Mouse (Mus musculus): ENCODE measurements around the gene Gm10428. TPM values are rescaled to one million over a fixed set of nuclear protein-coding genes. Genes with fewer than 3 reads are reported as not detected.
"Not testable (repeated sequence)": the region's sequence is repeated elsewhere in the genome, so short reads cannot be mapped to it uniquely, and the experiment has no call there.

Gene Gm10428
- total and polyA plus RNA-seq, 2 experiments from 2014 or later: 0.83 TPM; not detected in 1

DNA sequence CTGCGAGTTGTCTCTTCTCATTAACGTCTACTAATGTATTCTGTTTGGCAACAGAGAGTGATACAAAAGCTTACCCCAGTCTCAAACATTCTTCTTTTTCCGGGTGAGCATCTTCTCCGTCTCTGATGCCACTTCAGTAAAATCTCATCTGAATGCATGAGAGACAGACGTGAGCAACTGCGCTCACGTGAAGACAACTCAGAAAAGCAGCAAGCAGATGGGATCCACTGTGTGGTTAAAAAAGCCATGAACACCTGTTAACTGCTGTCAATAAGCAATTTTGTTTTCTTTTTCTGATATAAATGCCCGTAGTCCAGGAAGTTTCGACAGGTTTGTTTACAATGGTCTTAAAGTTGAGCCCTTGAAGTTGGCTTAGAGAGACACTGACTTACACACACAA, 5.7 kb upstream of the Gm10428 start:
- 73% methylated on average over 9 of the region's 9 CpGs for WGBS

GRCm38 (mm10) chr11:62748062-62748461, 4.8 kb upstream of the Gm10428 start:
- Histone ChIP-seq H3K9me3 (ENCODE audit: low read length) (no peaks in the 10 kb centered on the region), H3K27ac (ENCODE audit: low read depth, low read length) (no peak overlapping the region), H3K4me3 (ENCODE audit: low read depth, low read length) (no peak overlapping the region), H3K4me2 (ENCODE audit: low read depth, low read length, poor library complexity, severe bottlenecking) (no peak overlapping the region), H3K36me3 (ENCODE audit: insufficient read depth, low read length) (no peaks in the 10 kb centered on the region), H3K4me1 (ENCODE audit: insufficient read depth, low read length) (no peaks in the 10 kb centered on the region), H3K9ac (replicated peaks; ENCODE audit: low read length, poor library complexity, severe bottlenecking) (no peak overlapping the region), H3K27me3 (ENCODE audit: insufficient read depth, low read length) (no peaks in the 10 kb centered on the region)
- TF ChIP-seq CTCF (IDR thresholded peaks at IDR 0.05): no peak
- ATAC-seq (ENCODE audit: low FRiP score) (no peak), DNase-seq (ENCODE audit: low spot score) (no peak)
- 69% methylated on average over 4 of the region's 4 CpGs for WGBS

More for the DNA sequence above, 5.7 kb upstream of the Gm10428 start:
- DNase-seq (ENCODE audit: low spot score) (no peak), ATAC-seq (ENCODE audit: low FRiP score) (no peak)
- Histone ChIP-seq H3K36me3 (ENCODE audit: insufficient read depth, low read length) (no peaks in the 10 kb centered on the region), H3K4me3 (ENCODE audit: low read depth, low read length) (no peak overlapping the region), H3K4me1 (ENCODE audit: insufficient read depth, low read length) (no peaks in the 10 kb centered on the region), H3K27me3 (ENCODE audit: insufficient read depth, low read length) (no peaks in the 10 kb centered on the region), H3K9me3 (ENCODE audit: low read length) (no peaks in the 10 kb centered on the region), H3K9ac (replicated peaks; ENCODE audit: low read length, poor library complexity, severe bottlenecking) (no peak overlapping the region), H3K4me2 (ENCODE audit: low read depth, low read length, poor library complexity, severe bottlenecking) (no peak overlapping the region), H3K27ac (ENCODE audit: low read depth, low read length) (no peak overlapping the region)
- no peak for TF ChIP-seq CTCF (IDR thresholded peaks at IDR 0.05)

DNA sequence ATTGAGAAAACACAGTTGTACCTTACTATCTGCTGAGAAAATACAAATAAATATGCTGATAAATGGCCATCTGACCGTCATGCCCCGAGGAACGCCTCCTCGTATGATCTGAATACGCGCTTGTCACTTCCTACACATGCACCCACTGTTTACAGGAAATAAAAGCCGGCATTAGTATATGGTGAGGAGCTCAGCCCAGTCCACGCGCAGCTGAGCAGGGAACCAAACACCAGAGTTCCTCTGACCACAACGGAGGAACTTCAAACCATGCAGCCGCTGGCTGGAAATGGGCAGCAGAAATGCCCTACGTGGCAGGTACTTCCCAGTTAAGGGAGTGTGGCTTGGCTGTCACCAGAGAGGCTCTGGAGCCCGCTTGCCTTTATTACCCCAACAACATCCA, 3.5 kb upstream of the Gm10428 start:
- DNase-seq (ENCODE audit: low spot score); H3K36me3 ChIP-seq (ENCODE audit: insufficient read depth, low read length); H3K4me1 ChIP-seq (ENCODE audit: insufficient read depth, low read length); H3K4me2 ChIP-seq (ENCODE audit: low read depth, low read length, poor library complexity, severe bottlenecking); H3K4me3 ChIP-seq (ENCODE audit: low read depth, low read length); H3K27ac ChIP-seq (ENCODE audit: low read depth, low read length); ATAC-seq (ENCODE audit: low FRiP score); H3K27me3 ChIP-seq (ENCODE audit: insufficient read depth, low read length); H3K9ac ChIP-seq (replicated peaks; ENCODE audit: low read length, poor library complexity, severe bottlenecking); H3K9me3 ChIP-seq (ENCODE audit: low read length): not testable (repeated sequence)
- WGBS: 94% methylated on average over 13 of the region's 13 CpGs

- ATAC-seq (ENCODE audit: low FRiP score) (no peak), DNase-seq (ENCODE audit: low spot score) (no peak)
- TF ChIP-seq CTCF (IDR thresholded peaks at IDR 0.05): no peak
- Histone ChIP-seq H3K9ac (replicated peaks; ENCODE audit: low read length, poor library complexity, severe bottlenecking) (no peak overlapping the region), H3K27me3 (ENCODE audit: insufficient read depth, low read length) (no peaks in the 10 kb centered on the region), H3K9me3 (ENCODE audit: low read length) (no peaks in the 10 kb centered on the region), H3K4me2 (ENCODE audit: low read depth, low read length, poor library complexity, severe bottlenecking) (no peak overlapping the region), H3K36me3 (ENCODE audit: insufficient read depth, low read length) (no peaks in the 10 kb centered on the region), H3K27ac (ENCODE audit: low read depth, low read length) (no peak overlapping the region), H3K4me3 (ENCODE audit: low read depth, low read length) (no peak overlapping the region), H3K4me1 (ENCODE audit: insufficient read depth, low read length) (no peaks in the 10 kb centered on the region)
- WGBS: 75% methylated on average over 11 of the region's 11 CpGs
These were observed 709 bp upstream of the Gm10428 start for GRCm38 (mm10) chr11:62752191-62752590.

DNA sequence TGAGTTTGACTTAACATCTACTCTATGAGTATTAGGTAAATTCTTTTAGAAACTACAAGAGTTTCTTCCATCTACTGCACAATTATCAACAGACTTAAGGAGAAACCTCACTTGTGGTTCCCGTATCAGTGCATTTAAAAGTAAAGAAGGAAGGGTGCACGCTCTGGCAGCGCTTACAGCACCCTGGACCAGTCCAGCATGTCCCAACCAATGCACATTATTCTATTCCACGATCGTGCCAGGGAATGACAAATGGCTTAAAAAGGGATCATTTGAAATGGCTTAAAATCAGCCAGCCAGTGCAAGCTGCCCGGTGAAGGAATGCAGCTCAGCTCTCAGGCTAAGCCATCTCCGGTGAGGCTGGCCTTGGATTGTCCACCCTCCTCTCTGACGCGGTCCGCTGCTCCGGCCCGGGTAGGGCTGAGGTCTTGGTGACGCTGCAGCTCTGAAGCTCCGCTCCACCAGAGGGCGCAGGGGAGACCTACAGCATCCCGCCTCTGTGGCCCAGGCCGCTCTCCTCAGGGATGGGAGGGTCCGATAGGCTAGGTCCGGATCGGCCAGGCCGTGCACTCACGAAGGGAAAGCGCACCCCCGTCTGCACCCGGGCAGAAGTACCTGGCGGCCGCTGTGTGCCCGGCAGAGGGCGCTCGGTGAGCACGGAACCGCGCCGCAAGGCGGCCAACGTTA, 3.7 kb downstream of the Gm10428 start:
- Histone ChIP-seq H3K4me2 (ENCODE audit: low read depth, low read length, poor library complexity, severe bottlenecking) (peak overlapping the region; percentile 71), H3K27me3 (ENCODE audit: insufficient read depth, low read length) (0 out of 2 replicates have a peak, but pooled peaks cover 5% of the 10 kb centered on the region), H3K4me3 (ENCODE audit: low read depth, low read length) (peak overlapping the region; percentile 42), H3K9ac (replicated peaks; ENCODE audit: low read length, poor library complexity, severe bottlenecking) (peak overlapping the region; percentile 57), H3K9me3 (ENCODE audit: low read length) (no peaks in the 10 kb centered on the region), H3K27ac (ENCODE audit: low read depth, low read length) (no peak overlapping the region), H3K36me3 (ENCODE audit: insufficient read depth, low read length) (no peaks in the 10 kb centered on the region), H3K4me1 (ENCODE audit: insufficient read depth, low read length) (no peaks in the 10 kb centered on the region)
- DNase-seq (ENCODE audit: low spot score) (peak; percentile 96), ATAC-seq (ENCODE audit: low FRiP score) (peak; percentile 94)
- 6% methylated on average over 34 of the region's 36 CpGs for WGBS
- TF ChIP-seq CTCF (IDR thresholded peaks at IDR 0.05): peak; percentile 96

- peak; percentile 23; the same call in 1 of the 2 replicates for ATAC-seq (ENCODE audit: low FRiP score)
- Histone ChIP-seq H3K9me3 (ENCODE audit: low read length) (no peaks in the 10 kb centered on the region), H3K27ac (ENCODE audit: low read depth, low read length) (no peak overlapping the region), H3K36me3 (ENCODE audit: insufficient read depth, low read length) (no peaks in the 10 kb centered on the region), H3K4me2 (ENCODE audit: low read depth, low read length, poor library complexity, severe bottlenecking) (peak overlapping the region; percentile 71), H3K4me1 (ENCODE audit: insufficient read depth, low read length) (no peaks in the 10 kb centered on the region), H3K4me3 (ENCODE audit: low read depth, low read length) (peak overlapping the region; percentile 42), H3K9ac (replicated peaks; ENCODE audit: low read length, poor library complexity, severe bottlenecking) (peak overlapping the region; percentile 57; the same call in 1 of the 2 replicates), H3K27me3 (ENCODE audit: insufficient read depth, low read length) (0 out of 2 replicates have a peak, but pooled peaks cover 5% of the 10 kb centered on the region)
- WGBS: 8% methylated on average over 7 of the region's 7 CpGs
- DNase-seq (ENCODE audit: low spot score): no peak
- TF ChIP-seq CTCF (IDR thresholded peaks at IDR 0.05): no peak
These were observed 4.2 kb downstream of the Gm10428 start for GRCm38 (mm10) chr11:62757143-62757507.

All from midbrain, postnatal 0 days (tissue).